Mouse (Mus musculus): ENCODE data around the gene Sfxn5. TPM values are rescaled to one million over a fixed set of nuclear protein-coding genes. Genes with fewer than 3 reads are reported as not detected.

Sfxn5 gene
- polyA plus RNA-seq, 1 experiment = 172 TPM

DNA sequence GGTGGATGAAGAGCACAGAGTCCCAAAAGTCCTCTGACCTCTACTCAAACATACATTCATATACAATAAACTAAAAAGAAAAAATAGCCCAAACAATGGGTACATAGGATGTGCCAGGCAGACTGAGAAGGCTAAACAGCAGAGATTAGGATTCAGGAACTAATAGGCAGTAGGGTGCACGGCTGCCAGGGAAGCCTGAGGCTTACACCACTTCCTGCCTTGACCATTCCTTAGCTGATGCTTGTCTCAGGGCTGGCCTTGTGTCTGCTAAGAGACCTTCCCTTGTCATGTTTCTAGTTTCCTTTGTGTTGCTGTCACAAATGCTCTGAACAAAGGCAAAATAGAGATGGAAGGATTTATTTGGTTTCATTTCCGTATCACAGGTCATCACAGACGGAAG lies 26.8 kb downstream of the Sfxn5 start:
- no peak for DNase-seq
- H3K4me1 ChIP-seq (ENCODE audit: control insufficient read depth, insufficient read depth, low read length) = peaks cover 15% of the 10 kb centered on the region
- H3K4me3 ChIP-seq (replicated peaks; ENCODE audit: insufficient read depth, low read depth, low read length) = no peak overlapping the region
- WGBS = 95% methylated on average over 3 of the region's 3 CpGs
- no peak overlapping the region for H3K27ac ChIP-seq (ENCODE audit: insufficient read depth, low read length)
- H3K27me3 ChIP-seq (ENCODE audit: control insufficient read depth, insufficient read depth, low read length) = no peaks in the 10 kb centered on the region
- TF ChIP-seq POLR2A (IDR thresholded peaks at IDR 0.05; ENCODE audit: borderline replicate concordance, insufficient read depth, low read length) (no peak), CTCF (IDR thresholded peaks at IDR 0.05; ENCODE audit: borderline replicate concordance, insufficient read depth, low read depth, low read length) (no peak)

DNA sequence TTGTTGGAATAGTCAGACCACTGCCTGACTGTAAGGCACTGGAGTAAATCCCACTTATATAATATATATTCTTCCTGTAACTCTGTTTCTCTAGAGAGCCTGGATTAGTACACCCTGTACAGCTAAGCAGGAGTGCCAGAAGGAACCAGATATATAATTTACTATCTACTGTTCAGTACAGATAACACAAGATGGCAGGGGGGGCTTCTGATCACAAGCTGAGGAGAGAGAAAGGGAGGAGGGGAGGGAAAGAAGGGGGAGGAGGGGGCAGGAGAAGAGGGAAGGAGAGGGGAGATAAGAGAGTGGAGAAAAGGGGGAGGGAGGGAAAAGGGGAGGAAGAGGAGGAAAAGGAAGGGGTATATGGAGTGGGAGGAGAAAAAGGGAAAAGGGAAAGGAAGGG lies 27.4 kb downstream of the Sfxn5 start:
- peaks cover 15% of the 10 kb centered on the region for H3K4me1 ChIP-seq (ENCODE audit: control insufficient read depth, insufficient read depth, low read length)
- DNase-seq = no peak
- no peaks in the 10 kb centered on the region for H3K27me3 ChIP-seq (ENCODE audit: control insufficient read depth, insufficient read depth, low read length)
- H3K4me3 ChIP-seq (replicated peaks; ENCODE audit: insufficient read depth, low read depth, low read length) = no peak overlapping the region
- no peak overlapping the region for H3K27ac ChIP-seq (ENCODE audit: insufficient read depth, low read length)
- no peak for TF ChIP-seq CTCF (IDR thresholded peaks at IDR 0.05; ENCODE audit: borderline replicate concordance, insufficient read depth, low read depth, low read length)
- no peak for TF ChIP-seq POLR2A (IDR thresholded peaks at IDR 0.05; ENCODE audit: borderline replicate concordance, insufficient read depth, low read length)

DNA sequence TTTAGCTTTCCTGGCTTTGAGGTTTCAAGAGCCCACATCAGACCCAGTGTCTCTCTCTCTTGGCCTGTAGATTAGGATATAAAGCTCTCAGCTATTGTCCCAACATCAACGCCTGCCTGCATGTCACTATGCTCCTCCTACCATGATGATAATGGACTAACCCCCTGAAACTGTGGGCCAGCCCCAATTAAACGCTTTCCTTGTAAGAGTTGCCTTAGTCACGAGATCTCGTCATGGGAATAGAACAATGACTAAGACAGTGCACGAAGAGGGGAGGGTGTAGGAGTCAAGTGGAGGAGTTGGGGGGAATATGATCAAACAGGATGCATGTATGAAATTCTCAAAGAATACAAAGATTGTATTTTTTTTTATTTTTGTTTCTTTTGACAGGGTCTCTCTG lies 28.3 kb downstream of the Sfxn5 start:
- H3K27ac ChIP-seq (ENCODE audit: insufficient read depth, low read length) = no peak overlapping the region
- WGBS = 94% methylated on average over 5 of the region's 5 CpGs
- H3K4me3 ChIP-seq (replicated peaks; ENCODE audit: insufficient read depth, low read depth, low read length) = no peak overlapping the region
- H3K4me1 ChIP-seq (ENCODE audit: control insufficient read depth, insufficient read depth, low read length) = peaks cover 15% of the 10 kb centered on the region
- no peak for DNase-seq
- TF ChIP-seq CTCF (IDR thresholded peaks at IDR 0.05; ENCODE audit: borderline replicate concordance, insufficient read depth, low read depth, low read length) (no peak), POLR2A (IDR thresholded peaks at IDR 0.05; ENCODE audit: borderline replicate concordance, insufficient read depth, low read length) (no peak)
- no peaks in the 10 kb centered on the region for H3K27me3 ChIP-seq (ENCODE audit: control insufficient read depth, insufficient read depth, low read length)

DNA sequence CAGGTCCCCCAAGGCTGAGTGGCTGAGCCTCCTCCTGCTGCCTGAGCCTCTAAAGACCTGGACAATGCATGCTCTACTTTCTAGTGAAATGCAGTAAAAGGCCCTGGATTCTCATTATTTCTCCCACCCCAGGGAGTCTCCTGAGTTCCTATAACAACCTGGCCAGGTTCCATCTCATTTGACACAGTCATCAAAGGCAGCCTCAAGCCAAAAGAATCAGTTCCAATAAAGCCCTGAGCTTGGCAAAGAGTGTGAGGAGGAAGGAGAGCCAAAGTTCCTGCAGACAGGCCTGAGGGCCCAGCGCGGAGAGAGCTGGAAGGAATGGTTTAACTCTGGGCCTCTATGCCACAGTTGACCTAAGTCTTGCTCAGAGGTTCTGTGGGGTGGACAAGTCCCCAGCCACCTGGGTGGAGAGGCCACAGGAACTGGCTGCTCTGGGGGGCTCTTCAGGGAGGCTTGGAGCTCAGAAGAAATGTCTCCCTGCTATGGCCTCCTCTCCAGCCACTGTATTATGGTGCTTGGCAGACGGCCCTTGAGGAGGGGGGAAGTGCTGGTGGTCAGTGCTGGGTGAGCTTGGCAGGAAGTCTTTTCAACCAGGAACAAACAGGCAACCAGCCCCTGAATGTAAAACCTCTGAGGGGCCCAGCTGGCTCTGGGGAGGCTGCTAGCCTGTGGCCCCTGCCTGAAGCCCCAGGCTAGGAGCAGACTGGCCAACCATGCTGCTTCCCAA lies 30.7 kb downstream of the Sfxn5 start:
- H3K27me3 ChIP-seq (ENCODE audit: control insufficient read depth, insufficient read depth, low read length) = no peaks in the 10 kb centered on the region
- H3K4me3 ChIP-seq (replicated peaks; ENCODE audit: insufficient read depth, low read depth, low read length) = no peak overlapping the region
- TF ChIP-seq CTCF (IDR thresholded peaks at IDR 0.05; ENCODE audit: borderline replicate concordance, insufficient read depth, low read depth, low read length) = no peak
- no peak for TF ChIP-seq POLR2A (IDR thresholded peaks at IDR 0.05; ENCODE audit: borderline replicate concordance, insufficient read depth, low read length)
- 17% methylated on average over 3 of the region's 3 CpGs for WGBS
- peak overlapping the region; percentile 35 for H3K27ac ChIP-seq (ENCODE audit: insufficient read depth, low read length)
- peak; percentile 69 to 91 for DNase-seq
- peaks cover 15% of the 10 kb centered on the region for H3K4me1 ChIP-seq (ENCODE audit: control insufficient read depth, insufficient read depth, low read length)

DNA sequence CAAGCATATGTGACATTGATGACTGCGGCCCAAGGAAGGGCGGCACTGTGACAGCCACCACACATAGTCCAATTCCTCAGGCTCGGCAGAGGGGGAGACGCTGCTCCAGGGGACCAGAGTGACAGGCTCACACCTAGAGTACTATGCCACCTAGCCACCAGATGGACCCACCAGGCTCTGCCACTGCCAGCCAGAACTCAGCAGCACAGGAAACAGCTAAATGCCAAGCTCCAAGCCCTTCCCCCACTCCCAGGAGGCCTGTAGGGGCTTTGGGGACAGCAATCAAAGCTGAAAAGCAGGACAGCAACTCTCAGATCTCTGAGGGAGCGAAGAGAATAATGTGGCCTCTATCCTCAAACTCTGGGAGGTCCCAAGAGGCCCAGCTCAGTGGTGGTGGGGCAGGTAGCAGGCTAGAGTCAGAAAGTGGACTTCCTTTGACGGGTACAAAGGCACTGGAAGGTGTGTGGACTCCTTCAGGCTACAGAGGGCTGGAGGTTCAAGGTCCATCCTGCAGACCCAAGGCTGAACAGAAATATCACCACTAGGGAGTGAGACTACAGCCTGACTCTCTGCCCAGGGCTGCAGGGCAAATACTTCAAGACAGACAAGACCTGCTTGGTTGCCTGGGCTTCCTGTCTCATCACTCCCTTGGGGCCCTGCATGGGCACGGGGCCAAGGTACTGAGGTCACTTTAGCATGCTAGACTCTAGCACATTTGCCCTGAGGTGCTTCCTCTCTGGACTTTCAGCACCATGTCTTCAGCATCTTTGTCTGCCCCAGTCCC lies 37.6 kb downstream of the Sfxn5 start:
- no peaks in the 10 kb centered on the region for H3K27me3 ChIP-seq (ENCODE audit: control insufficient read depth, insufficient read depth, low read length)
- 31% methylated on average over 7 of the region's 7 CpGs for WGBS
- peak; percentile 41 to 58 for DNase-seq
- no peak overlapping the region for H3K4me3 ChIP-seq (replicated peaks; ENCODE audit: insufficient read depth, low read depth, low read length)
- no peak overlapping the region for H3K27ac ChIP-seq (ENCODE audit: insufficient read depth, low read length)
- TF ChIP-seq CTCF (IDR thresholded peaks at IDR 0.05; ENCODE audit: borderline replicate concordance, insufficient read depth, low read depth, low read length) (peak; percentile 34; the same call in 1 of the 2 replicates), POLR2A (IDR thresholded peaks at IDR 0.05; ENCODE audit: borderline replicate concordance, insufficient read depth, low read length) (no peak)
- peaks cover 16% of the 10 kb centered on the region for H3K4me1 ChIP-seq (ENCODE audit: control insufficient read depth, insufficient read depth, low read length)

DNA sequence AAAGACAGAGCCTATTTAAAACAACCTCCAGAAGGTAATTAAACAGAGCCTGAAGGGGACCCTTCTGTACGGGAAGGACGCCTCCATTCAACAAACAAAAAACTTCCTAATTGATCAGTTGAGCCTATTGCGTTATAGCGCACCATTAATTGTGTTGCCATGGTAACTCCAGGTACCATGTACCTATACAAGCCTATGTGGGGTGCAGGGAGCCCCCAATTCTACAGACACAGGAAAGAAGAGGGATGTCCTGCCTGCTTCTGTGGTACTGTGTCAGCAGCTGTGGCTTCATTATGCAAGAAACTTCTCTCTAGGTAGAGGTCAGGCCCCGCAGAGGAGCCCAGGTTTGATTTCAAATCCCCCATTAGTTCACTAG lies 39.2 kb downstream of the Sfxn5 start:
- H3K27ac ChIP-seq (ENCODE audit: insufficient read depth, low read length) = no peak overlapping the region
- peaks cover 16% of the 10 kb centered on the region for H3K4me1 ChIP-seq (ENCODE audit: control insufficient read depth, insufficient read depth, low read length)

DNA sequence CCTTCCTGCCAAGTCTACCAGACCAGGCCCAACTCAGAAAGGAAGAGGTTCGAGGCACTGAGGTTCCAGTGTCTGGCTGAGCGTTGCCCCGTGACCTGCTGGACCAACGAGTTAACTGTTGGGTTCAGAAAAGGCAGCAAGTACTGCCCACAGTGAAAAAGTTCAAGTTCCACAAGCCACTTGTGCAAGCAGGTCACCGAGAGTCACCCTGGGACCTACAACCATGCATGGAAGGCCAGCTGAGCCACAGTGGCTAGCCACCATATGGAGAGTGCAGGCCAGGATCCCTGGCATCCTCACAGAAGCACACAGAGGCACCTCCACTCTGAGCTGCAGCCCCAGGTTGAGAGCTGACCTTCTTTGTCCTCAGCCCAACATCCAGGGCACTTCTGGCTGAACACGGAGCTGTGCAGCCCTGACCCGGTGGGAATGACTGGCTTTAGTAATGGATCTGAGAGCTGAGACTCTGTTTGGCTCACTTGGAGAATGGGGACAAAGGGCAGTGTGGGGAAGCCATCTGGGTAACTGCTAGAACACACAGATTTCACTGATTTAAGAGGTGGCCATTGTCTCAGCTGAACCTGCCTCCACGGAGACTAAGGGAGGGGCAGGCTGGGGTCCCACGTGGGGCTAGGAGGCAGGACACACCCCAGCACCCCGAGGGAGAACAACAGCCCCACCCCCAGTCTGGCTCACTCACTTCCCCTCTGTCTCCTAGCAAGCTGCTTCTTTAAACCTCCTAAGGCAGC lies 39.8 kb downstream of the Sfxn5 start:
- no peaks in the 10 kb centered on the region for H3K27me3 ChIP-seq (ENCODE audit: control insufficient read depth, insufficient read depth, low read length)
- TF ChIP-seq CTCF (IDR thresholded peaks at IDR 0.05; ENCODE audit: borderline replicate concordance, insufficient read depth, low read depth, low read length) = no peak
- TF ChIP-seq POLR2A (IDR thresholded peaks at IDR 0.05; ENCODE audit: borderline replicate concordance, insufficient read depth, low read length) = no peak
- H3K27ac ChIP-seq (ENCODE audit: insufficient read depth, low read length) = no peak overlapping the region

More for the DNA sequence above, 39.2 kb downstream of the Sfxn5 start:
- no peaks in the 10 kb centered on the region for H3K27me3 ChIP-seq (ENCODE audit: control insufficient read depth, insufficient read depth, low read length)
- H3K4me3 ChIP-seq (replicated peaks; ENCODE audit: insufficient read depth, low read depth, low read length) = no peak overlapping the region
- 93% methylated on average over 5 of the region's 5 CpGs for WGBS
- TF ChIP-seq CTCF (IDR thresholded peaks at IDR 0.05; ENCODE audit: borderline replicate concordance, insufficient read depth, low read depth, low read length) (no peak), POLR2A (IDR thresholded peaks at IDR 0.05; ENCODE audit: borderline replicate concordance, insufficient read depth, low read length) (no peak)
- DNase-seq = no peak

More for the DNA sequence above, 39.8 kb downstream of the Sfxn5 start:
- peak in 1 of 2 experiments; percentile 26 for DNase-seq
- H3K4me1 ChIP-seq (ENCODE audit: control insufficient read depth, insufficient read depth, low read length) = peaks cover 16% of the 10 kb centered on the region
- no peak overlapping the region for H3K4me3 ChIP-seq (replicated peaks; ENCODE audit: insufficient read depth, low read depth, low read length)
- 68% methylated on average over 10 of the region's 10 CpGs for WGBS
